Mouse (Mus musculus) G1E (cell line): ENCODE measurements around the gene Ggct.

ENCODE experiments used
- CTCF ChIP-seq: IDR thresholded peaks from 2 replicates; pipeline ENCODE4 v1.5.1; 2012; ENCODE audit warnings: low read depth, low read length, inconsistent platforms, mixed read lengths
- GATA1 ChIP-seq: IDR thresholded peaks from 2 replicates; pipeline ENCODE4 v1.6.1; 2012; ENCODE audit warnings: borderline replicate concordance, low read length, inconsistent platforms, mixed read lengths

DNA sequence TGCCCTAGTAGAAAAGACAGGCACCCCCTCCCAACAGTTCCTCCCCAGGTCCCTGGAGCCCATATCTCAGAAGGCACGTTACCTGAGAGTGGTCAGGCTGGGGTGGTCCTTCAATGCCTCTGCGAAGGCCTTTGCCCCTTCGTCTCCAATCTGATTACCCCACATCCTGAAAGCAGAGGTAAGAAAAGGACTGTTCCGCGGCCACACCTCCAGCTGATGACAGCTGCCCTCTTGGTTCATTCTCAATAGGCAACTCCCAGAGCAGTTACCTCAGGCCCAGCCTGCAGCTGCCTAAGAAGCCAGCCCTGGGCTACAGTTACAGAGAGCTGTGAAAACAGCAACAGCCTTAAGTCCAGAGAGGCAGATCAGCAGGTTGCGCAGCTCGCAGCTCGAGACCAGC lies 58.4 kb downstream of the Ggct start:
- TF ChIP-seq CTCF = no peak
- no peak for TF ChIP-seq GATA1
